Mouse (Mus musculus) CH12F3 (cell line): ENCODE results near the gene Slc6a20a.
"Not testable (repeated sequence)": the region's sequence is repeated elsewhere in the genome, so short reads cannot be mapped to it uniquely, and the experiment has no call there.

ENCODE experiments used
- in situ Hi-C: fragments of 300-500 bp; cut with MboI; formaldehyde crosslinking; loops from 2 replicates; pipeline ENCODE4 v1.14.3; 2020; ENCODE audit warnings: low sequenced_read_pairs

Slc6a20a gene

DNA sequence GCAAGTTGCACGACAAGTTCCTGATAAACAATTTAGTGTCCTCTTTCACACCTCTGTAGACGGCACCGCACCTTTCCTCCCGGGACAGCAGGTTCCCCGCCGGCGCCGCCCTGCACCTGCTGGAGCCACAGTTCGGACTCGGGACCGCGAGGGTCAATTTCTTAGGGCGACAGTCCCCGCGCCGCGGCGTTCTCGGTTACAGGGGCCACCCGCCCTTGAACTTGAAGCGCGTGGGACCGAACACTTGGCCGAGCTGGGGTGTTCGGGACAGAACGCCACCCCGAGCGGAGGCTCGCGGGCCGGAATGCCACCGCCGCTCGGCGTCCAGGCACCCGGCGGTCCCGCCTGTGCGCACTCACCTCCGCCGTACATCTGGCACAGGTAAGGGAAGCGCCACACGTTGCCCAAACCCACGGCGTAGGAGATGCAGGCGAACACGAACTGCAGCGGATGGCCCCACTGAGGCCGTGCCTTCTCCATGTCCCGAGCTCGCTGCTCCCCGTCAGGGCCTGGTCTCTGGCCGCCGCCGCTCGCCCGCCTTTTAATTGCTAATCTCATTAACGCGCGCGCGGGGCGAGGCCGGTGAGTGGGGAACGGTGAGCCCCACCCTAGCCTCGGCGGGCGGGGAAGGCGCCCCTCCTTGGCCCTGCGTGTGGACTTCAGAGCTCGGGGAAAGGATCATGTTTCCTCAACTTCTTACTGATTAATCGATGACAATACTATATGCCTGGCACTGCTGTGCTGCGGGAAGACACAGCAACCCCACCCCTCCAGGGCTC lies at the start of gene Slc6a20a, which contains the start of gene Ccr9:
Gene Slc6a20a (minus strand): TSS at position 559 of the 779 bp plus-strand sequence.
Gene Ccr9 (plus strand): TSS at position 113 of the 779 bp plus-strand sequence.
- in situ Hi-C loops: no loop called here

DNA sequence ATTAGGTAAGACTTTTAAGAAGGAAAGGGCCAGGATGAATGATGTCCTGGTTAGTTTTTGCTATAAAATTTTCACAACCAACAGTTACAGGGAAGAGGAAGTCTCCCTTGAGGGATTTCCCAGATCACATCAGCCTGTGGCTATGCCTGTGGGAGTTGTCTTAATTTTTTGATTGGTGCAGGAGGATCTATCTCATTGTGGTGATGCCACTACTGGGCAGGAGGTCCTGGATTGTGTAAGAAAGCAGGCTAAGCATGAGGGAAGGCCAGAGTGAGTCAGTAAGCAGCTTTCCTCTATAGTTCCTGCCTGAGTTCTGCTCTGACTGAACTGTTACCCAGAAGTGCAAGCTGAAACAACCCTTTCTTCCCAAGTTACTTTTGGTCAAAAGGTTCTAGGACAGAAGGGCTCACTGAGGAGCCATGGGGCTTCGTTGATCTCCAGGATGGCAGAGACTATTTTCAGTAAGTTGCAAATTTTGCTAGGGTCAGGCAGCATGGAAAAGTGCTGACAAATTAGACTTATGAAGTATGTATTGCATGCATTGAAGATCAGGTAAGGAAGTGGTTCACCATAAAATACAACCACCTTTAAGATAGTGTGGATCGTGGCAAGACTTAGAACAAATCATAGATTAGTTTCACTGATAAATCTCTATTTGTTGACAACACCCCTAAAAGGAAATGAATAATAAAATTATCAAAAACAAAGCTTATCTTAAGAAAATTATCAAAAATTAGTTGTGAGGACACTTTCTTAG lies 44.2 kb upstream of the Slc6a20a start:
- in situ Hi-C loops: no loop called here

DNA sequence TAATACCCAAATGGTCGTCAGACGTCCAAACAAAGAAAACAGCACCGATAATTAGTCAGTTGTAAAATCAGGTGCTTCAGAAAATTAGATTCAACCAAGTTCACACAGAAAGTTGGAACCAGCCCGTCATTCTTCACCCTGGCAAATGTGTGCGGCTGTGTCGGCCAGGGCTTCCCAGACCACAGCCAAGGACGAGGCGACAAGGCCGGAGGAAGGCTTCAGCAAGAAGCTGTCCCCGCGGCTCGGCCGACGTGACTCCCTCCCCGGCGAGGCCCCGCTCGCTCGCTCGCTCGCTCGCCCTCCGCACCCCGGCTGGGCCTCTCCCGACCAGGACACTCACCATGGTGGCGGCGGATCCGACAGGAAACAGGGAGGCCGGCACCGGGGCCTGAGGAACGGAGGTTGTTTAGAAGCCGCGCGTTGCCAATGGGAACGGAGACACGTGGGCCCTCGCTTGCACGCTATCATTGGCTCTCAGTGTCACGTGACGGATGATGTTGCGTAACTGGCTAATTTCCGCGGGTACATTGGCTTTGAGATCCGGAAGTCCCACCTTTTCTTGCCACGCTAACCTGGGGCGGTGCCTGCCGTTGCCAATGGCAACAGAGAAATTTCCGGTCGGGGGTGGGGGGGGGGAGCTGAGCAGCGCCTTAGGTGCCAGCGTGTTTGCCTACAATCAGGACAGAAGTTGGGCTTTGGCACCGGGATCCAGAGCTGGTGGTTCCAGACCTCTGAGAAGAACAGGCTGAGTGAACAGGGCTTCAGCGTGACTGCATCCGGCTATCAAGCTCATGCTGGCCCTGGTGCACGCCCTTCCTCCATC lies 38.7 kb upstream of the Slc6a20a start, which contains the start of gene Lztfl1:
Gene Lztfl1 (minus strand): TSS at position 512 of the 823 bp plus-strand sequence.
- in situ Hi-C loops: no loop called here

DNA sequence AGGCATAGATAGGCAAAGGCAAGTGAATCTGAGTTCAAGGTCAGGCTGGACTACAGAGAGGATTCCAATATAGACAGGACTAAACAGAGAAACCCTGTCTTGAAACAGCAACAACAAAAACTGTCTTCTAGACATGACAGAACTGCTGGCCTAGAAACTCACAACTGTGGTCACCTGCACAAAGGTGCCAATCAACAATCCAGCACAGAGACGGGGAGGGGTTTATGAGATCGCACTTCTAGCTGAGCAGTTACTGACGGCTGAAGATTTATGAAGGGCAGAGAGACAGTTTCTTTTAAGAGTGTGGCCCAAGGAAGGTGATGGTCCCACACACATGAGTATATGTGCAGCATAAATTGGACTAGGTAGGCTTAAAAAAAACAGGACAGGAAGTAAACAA lies 37.6 kb upstream of the Slc6a20a start:
- in situ Hi-C loops: no loop called here

DNA sequence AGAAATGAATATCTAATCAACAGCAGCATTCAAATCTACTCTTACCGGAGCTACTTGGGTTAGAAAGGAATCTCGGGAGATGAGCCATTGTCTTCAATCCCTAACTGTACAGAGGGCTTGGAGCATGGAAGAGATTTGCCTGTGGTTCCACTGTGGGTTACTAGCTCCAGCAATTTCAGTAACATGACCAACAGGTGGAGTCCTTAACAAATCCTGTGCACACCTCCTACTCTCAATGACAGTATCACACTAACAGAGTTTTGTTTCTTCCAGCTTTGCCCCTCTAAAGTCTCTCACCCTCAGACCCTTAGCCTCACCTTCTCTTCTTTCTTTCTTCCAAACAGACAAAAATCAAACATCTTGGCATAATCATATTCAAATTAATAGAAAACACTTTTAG lies 34.4 kb upstream of the Slc6a20a start:
- in situ Hi-C loops: no loop called here

DNA sequence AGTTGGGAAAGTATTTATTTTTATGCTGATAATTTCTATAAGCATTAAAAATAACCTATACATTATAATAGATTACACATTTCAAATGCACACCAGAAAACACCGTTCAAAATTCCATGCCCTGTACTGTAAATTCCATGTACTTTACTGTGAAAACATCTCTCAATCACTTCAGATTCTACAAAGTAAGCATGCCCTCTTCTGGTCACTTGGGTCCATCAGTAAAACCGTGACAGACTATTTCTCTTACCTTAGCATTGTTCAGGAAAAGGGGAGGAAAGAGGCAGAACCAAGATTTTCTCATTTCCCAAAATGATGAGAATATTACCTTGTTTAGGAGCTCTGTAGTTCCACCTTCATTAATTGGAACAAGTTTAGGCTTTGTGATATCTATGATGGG lies 30.5 kb upstream of the Slc6a20a start:
- in situ Hi-C loops: no loop called here

DNA sequence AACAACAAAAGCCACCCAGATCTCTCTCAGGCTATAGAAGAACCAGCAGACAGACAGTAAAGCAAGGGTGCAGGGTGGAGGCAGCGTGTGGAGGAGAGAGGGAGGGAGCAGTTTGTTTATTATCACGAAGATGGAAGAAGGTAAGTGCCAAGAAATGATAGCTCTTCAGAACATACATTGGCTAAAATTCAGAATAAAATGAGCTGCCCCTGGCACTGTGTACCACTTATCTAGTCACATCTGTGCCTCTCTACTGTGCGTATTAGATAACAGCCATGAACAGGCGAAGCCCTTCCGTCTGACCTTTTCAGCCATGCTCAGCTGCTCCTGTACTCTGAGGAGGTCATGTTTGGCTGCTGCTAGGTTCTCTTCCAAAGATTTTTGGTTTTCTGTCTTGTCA lies 23.1 kb upstream of the Slc6a20a start:
- in situ Hi-C loops: no loop called here

DNA sequence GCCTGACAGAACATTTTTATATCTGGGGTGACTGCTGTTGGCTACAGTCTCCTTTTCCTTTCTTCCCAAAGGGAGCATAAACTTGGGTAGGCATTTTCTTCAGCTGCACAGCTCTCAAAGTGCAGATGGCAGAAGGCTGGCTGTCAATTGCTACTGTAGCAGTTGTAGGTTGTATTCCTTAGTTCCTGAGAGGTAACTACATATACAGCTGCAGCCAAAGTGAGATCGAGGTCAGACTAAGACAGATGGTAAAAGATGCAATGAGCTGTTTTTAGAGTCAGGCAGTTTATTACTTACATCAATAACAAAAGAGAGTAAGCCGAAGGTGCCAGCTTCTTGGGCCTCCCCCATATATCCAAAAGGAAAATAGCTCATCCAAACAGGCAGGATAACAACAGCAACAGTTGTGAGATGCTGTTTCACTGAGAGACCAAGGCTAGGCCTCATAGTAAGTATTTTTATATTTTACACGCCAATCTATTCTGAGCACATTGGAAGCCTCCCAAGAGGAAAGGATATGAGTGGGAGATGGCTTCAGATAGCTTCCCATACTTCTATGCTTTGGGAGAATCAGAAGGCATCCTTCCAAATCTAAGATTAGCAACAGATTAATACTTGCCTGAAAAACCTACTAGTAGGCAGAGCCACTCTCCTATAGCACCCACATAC lies 17.1 kb upstream of the Slc6a20a start:
- in situ Hi-C loops: no loop called here

DNA sequence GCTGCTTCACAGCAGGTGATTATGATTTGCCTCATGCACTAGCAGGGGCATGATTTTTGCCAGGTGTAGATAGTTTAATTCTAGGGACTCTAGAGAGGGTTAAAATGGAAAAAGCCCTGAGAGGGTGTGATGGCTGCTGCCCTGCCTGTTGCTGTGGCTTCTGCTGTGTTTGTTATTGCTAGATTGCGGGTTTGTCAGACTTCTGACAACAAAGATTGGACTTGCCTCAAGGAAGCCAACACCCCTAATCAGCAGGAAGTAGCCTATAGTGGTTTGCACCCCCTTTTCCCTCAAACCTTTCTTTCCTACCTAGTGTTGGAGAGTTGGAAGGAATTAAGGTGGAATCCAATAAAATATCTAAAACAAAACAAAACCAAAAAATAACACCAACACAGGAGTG lies 9.5 kb upstream of the Slc6a20a start:
- in situ Hi-C loops: no loop called here

DNA sequence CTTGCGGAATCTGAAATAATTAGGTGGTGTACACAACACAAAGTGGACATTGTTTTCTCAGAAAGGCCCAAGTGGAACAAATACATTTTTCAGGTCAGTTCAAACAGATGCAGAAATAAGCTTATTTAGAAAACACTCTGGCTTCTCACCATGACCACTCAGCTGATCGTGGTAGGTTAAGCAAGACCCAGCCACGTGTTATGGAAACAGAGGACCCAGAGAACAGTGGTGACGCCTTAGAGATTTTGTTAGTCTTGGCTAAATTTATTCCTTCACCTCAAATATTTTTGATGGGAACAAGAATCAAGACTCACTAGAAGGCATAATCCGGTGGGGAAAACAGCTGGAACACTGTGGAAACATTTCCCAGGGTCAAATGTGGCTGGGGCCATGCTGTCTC lies 7.5 kb upstream of the Slc6a20a start:
- in situ Hi-C loops: no loop called here

DNA sequence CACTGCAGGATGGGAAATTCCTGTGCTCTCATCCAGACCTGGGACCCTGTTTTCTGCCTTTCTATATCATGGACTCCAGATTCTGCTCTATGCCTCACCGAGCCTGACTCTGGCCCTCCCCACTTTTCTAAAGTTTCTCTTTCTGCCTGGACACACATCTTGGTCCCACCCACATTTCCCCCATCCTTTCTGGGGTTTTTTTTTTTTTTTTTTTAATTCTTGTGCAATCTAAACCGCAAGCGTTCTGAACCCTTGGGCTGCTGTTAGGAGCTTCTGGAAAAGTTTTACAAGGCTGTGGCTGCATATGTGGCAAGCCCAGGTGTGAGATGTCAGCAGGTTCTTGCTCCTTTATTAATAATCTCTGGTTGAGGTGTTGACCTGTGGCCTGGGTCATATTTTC lies 5.0 kb upstream of the Slc6a20a start:
- in situ Hi-C loops: no loop called here

DNA sequence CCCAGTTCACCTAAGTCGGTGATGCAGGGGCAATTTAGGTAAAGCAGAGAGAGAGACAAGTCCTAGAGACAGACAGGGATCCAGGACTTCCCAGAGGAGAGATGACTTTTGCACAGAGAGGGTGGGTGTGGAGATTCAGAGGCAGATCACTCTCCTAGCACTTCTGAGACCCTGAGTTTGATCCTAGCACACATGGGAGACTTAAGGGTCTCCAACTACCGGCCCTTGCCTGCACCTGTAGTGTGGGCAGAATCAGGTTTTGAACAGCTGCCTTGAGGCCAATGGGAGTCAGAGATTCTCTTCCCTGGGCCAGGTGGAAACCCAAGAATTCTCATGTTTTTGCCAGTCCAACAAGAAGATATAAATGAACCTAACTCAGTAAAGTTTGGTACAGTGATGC lies 513 bp upstream of the Slc6a20a start:
- in situ Hi-C loops: no loop called here

DNA sequence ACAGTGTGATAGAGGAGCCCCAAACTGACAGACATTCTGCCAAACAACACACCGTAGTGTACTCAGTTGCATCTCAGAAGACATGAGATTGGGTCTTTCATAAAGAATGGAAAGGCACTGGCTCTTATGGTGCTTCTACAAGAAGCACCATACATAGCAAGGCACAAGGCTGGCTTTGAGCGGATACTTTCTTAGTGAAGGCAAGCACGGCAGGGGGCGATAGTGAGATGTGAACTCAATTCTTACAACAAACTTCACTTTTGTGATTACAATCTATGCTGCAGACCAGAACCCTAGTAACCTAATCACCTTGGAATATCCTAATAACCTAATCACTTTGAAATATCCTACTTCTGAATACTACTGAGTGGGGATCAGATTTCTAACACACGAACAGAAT lies 13.0 kb downstream of the Slc6a20a start:
- in situ Hi-C loops: no loop called here

DNA sequence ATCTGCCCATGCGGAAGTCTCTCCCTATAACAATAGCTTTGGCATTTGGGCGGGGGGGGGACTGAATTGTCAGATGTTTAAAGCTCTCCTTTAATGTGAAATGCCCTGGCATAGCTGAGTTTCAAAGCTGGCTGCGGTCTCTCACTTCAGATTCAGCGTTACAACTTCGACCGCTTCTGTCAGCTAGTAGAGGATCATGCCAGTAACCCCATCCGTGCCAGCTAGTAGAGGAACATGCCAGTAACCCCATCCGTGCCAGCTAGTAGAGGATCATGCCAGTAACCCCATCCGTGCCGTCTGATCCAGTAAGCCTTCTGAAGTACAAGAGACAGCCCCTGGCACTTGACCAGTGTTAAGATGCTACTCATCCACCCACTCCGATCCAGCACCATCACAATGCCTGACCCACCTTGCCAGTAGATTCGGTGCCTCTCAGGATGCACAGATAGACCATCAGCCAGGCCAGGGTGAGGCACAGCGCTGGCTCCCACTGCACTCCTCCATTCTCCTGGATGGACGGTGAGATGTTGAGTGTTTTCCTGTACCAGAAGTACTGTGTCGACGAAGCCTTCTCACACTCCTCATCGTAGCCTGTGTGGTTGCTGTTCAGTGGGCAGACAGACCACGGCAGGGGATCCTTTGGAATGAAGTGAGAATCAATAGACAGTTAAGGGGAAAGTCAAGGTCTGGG lies 18.6 kb downstream of the Slc6a20a start:
- in situ Hi-C loops: not testable (repeated sequence)

DNA sequence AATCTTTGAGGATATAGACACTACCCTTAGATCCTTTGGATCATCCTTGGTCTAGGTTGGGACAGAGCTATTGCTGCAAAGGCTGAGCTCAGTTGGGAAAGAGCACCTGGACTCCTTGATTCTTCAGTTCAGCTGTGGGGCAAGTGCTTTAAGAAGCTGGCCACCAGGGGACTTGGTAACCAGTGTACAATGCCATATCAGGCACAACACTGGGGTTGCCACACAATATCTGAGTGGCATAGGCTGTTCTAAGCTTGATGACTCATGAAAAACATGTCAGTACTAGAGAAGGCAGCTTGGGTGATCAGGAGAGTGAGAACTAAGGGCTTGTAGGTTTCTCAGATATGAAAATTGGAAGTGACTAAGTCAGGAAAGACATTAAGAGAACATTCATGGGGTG lies 19.7 kb downstream of the Slc6a20a start:
- in situ Hi-C loops: no loop called here

DNA sequence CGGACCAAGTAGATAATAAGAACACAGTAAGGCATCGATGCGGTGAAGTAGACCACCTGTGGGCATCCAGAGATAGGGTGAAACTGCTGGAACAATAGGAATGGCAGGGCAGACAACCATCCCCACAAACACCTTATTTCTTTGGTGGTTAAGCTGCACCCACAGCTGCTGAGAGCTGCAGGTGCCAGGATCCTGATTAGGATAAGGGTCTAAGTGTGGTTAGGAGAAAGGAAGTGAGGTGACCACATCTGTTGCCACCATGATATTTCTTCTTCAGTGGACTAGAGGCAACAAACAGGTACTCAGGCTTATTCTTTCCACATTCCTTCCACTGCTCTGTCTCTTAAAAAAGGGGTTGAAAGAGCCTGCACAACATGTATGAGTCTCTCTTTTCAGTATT lies 21.2 kb downstream of the Slc6a20a start:
- in situ Hi-C loops: no loop called here

DNA sequence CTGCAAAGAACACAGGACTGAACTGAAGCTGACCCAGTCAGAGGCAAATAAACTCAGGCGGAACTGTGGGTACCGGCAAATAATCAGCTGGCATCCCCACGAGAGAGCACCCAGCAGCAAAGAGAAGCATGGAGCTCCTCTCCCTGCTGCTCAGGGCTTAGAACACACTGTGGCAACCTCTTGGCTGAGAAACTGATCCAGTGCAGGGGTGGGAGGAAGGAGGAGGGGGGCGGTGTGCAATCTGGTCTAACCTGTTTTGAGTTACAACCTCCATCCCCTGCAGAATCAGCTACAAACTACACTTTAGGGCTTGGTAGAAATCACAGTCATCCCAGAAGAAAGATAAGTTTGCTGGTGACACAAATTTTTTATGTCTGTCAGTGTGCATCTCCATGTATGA lies 27.3 kb downstream of the Slc6a20a start:
- in situ Hi-C loops: no loop called here

DNA sequence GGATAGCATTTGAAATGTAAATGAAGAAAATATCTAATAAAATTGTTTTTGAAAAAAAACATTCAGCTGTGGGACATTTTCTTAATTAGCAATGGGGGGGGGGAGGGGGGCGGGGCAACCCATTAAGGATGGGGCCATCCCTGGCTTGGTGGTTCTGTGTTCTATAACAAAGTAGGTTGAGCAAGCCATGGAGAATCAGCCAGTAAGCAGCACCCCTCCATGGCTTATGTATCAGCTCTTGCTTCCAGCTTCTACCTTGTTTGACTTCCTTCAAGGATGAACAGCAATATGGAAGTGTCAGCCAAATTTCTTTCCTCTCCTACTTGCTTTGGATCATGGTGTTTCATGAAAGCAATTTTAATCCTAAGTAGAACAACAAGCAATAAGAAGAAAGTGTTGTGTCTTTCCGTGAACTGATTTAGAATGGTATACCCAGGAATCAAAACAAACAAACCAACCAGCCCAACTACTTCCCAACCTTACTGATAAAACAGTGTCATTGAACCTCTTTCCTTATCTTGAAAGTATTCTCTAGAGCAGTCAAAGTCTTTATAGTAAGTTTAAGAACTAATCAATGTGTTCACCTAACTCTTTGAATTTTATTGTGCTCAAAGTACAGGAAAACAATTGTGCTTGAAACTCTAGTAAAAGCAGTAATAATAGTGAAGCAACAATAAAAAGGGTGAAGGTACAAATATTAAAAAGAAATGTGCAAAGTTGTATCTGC lies 28.7 kb downstream of the Slc6a20a start:
- in situ Hi-C loops: no loop called here

DNA sequence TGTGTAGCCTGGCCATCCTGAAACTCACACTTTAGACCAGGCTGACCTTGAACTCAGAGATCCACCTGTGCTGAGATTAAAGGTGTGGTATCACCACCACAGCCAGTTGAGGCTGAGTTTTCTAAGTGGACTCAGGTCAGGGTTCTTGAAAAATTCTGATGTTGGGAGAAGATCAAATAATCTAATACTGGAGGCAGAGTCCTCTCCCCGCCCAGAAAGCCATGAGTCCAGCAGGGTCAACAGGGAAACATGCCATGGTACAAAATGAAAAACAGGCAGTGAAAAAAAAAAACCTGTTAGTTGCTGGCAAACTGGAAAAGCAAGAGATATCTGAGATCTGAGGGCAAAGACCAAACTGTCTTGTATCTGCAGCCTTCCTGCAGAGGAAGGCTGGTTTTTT lies 38.6 kb downstream of the Slc6a20a start:
- in situ Hi-C loops: loop anchor here (5.0 kb wide), 1 partner anchor 33 kb away; no protein-coding TSS in a partner anchor
